Mouse (Mus musculus): Measurements from ENCODE around the gene Grm4.

The Grm4 gene

DNA sequence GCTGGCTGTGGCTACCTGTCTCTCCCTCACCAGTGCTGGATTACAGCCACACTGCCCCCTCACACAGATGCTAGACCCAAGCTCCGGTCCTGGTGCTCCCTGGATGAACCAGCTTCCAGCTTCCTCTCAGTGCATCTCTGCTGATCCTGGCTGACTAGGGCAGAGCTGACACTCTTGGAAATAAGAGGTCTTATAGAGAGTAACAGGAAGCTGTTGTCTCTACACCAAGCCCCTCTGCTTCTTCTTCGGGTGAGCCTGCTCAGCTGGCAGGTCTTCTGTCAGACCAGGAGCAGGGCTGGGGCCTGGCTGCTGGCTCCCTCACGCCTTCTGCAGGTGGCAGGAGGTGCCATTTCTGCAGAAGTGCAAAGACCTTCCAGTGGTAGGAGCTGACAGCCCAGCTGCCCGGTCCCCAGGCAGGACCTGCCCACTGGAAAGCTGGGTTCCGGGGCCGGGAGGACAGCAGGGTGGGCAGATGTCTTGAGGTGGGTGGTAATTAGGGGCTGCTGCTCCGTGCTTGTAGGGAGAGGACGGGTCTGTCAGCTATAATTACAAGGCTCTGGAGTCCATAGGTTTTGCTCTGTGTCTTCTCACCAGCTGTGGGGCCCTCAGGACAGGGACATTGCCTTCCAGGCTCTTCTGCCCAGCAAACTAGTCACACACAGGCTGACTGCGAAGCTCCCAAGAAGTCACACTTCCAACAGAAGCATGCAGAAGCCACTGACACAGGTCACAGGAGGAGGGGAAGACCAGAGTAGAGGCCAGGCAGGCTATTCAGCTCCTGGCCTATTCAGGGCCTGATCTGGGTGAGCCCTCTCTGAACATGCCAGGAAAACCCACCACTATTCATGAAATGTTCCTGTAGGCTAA is 10.7 kb downstream of the Grm4 start:
- no peak for TF ChIP-seq GATA4 (IDR thresholded peaks at IDR 0.05; ENCODE audit: insufficient replicate concordance, low read length)

DNA sequence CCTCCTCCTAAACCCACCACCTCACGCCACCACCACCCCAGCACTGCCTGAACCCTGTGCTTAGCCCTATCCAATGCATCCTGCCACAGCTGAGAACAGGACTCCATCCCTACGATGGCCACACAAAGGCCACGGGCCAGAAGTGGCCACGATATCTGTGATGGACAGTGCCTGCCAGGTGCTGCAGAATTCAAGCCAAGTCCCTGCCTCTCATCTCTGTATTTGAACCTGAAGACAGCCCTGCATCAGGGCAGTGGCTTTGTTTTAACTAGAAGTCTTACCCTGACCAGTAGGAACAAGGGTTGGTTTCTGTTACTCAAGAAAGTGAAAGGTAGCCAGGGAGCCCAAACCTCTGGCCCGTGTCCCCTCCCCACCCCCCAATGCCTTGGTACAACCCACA is 12.1 kb downstream of the Grm4 start:
- no peak for TF ChIP-seq GATA4 (IDR thresholded peaks at IDR 0.05; ENCODE audit: insufficient replicate concordance, low read length)

- TF ChIP-seq GATA4 (IDR thresholded peaks at IDR 0.05; ENCODE audit: insufficient replicate concordance, low read length) = no peak
Observed at GRCm38 (mm10) chr17:27508513-27508912, 12.7 kb downstream of the Grm4 start.

GRCm38 (mm10) chr17:27508002-27508401 is 13.2 kb downstream of the Grm4 start:
- no peak for TF ChIP-seq GATA4 (IDR thresholded peaks at IDR 0.05; ENCODE audit: insufficient replicate concordance, low read length)

GRCm38 (mm10) chr17:27507591-27507945 is 13.6 kb downstream of the Grm4 start:
- no peak for TF ChIP-seq GATA4 (IDR thresholded peaks at IDR 0.05; ENCODE audit: insufficient replicate concordance, low read length)

GRCm38 (mm10) chr17:27506871-27507590 is 14.2 kb downstream of the Grm4 start:
- no peak for TF ChIP-seq GATA4 (IDR thresholded peaks at IDR 0.05; ENCODE audit: insufficient replicate concordance, low read length)

GRCm38 (mm10) chr17:27506362-27506761 is 14.8 kb downstream of the Grm4 start:
- TF ChIP-seq GATA4 (IDR thresholded peaks at IDR 0.05; ENCODE audit: insufficient replicate concordance, low read length) = no peak

- TF ChIP-seq GATA4 (IDR thresholded peaks at IDR 0.05; ENCODE audit: insufficient replicate concordance, low read length) = no peak
Observed at GRCm38 (mm10) chr17:27505221-27505881, 15.9 kb downstream of the Grm4 start.

DNA sequence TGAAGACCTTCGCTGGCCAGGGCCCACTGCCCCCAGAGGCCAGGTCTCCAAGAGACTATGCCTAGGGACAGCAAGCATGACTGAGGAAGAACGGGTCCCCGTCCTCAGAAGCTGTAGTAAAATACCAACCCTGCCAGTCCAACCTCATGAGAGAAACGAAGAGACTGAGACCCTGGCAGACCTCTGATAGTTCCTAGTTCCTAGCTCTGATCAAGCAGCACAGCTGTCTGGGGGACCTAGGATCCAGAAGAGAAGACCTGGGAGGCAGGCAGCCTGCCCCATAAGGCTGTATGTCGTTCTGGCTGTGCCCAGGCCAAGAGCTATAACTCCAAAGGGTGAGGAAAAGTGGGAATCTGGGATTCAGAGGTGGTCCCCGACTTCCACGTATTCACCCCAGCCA is 17.3 kb downstream of the Grm4 start:
- no peak for TF ChIP-seq GATA4 (IDR thresholded peaks at IDR 0.05; ENCODE audit: insufficient replicate concordance, low read length)

DNA sequence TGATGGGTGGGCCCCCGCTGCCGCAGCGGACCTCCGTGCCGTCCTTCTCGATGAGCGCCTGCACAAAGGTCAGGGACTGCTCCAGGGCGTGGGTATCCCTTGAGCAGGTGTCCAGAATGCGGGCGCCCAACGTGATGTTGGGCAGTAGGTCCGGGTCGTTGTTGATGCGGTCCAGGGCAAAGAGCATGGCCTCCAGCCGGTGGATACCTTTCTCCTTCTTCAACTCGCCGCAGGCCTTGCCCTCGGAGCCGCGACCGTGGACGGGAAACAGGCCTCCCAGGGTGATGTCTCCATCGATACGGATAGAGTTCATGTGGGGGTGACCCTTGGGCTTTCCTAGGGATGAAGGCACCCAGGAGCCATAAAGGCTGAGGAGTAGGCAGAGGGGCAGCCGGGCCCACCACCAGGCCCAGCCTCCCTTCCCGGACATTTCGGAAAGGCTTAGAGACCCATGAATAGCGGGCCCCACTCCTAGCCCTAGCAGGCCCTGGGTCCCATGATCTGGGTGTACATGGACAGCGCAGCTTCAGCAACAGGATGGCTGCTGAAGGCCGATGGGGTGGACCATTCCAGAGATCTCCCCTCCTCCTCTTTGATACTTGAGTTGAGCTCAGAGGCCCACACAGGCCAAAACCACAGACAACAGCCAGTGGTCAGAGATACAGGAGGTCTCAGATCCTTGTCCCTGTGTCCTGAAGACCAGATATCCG is 18.3 kb downstream of the Grm4 start:
- no peak for TF ChIP-seq GATA4 (IDR thresholded peaks at IDR 0.05; ENCODE audit: insufficient replicate concordance, low read length)

GRCm38 (mm10) chr17:27502288-27502687 is 18.9 kb downstream of the Grm4 start:
- TF ChIP-seq GATA4 (IDR thresholded peaks at IDR 0.05; ENCODE audit: insufficient replicate concordance, low read length) = no peak

- no peak for TF ChIP-seq GATA4 (IDR thresholded peaks at IDR 0.05; ENCODE audit: insufficient replicate concordance, low read length)
Observed at GRCm38 (mm10) chr17:27501331-27502251, 19.6 kb downstream of the Grm4 start.

DNA sequence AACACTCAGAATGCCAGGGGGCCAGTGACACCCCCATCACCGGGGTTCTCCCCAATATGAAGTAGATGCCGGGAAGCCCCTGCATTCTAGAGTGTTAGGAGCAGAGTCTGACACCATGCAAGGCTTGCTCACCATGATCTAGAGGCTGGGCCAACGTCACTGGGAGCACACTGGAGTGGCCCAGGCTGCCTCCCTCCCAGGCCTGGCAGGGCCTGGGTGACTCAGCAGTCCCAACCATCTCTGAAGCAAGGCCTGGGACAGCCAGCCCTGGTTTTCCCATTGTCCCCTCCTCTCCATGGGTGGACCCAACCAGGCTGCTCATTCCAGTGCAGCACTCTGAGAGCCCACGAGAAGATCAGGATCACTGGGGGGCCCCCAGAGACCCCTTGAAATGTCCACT is 20.4 kb downstream of the Grm4 start:
- TF ChIP-seq GATA4 (IDR thresholded peaks at IDR 0.05; ENCODE audit: insufficient replicate concordance, low read length) = no peak

DNA sequence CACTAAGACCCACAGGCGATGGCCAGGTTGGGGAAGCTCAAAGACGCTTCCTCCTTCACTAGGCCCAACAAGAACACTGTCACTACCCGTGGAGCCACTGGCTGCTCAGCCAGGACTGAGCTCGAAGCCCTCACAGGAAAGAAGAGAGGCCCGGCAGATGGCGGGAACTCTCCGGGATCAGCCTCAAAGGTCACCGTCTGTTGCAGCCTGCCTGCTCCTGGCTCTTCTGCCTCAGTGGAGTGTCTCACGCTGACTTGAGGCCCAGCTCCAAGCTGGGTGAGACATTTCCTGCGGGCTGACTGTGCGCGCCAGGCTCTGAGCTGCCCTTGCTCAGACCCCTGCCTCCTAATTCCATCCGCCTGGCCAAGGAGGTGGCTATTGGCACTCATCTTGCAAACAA is 22.1 kb downstream of the Grm4 start:
- no peak for TF ChIP-seq GATA4 (IDR thresholded peaks at IDR 0.05; ENCODE audit: insufficient replicate concordance, low read length)

Data from liver, adult (tissue).